Mouse (Mus musculus) stomach, postnatal 0 days (tissue): ENCODE measurements at regions not wholly inside any gene's neighbourhood (a gene's known extent, or its start where the extent isn't known, plus 50 kb on each side); places are given as distances from the start of the nearest gene placed in this dataset.

Source experiments
- ATAC-seq: fragments of 200-750 bp; cut with Nextera tagmentation; 2 replicates; pipeline ENCODE4 v1.8.0; 2017; ENCODE audit not compliant: low FRiP score, low TSS enrichment
- DNase-seq: peaks from one replicate; pipeline ENCODE4 v3.0.0-alpha.2; 2016; ENCODE audit warnings: low spot score
- H3K27ac ChIP-seq: fragments of 300-500 bp; sonication (generic); replicated peaks from 2 replicates; pipeline ENCODE4 v1.5.1; 2014; ENCODE audit warnings: mild to moderate bottlenecking, control low read depth
- H3K27me3 ChIP-seq: fragments of 300-500 bp; sonication (generic); 2 replicates; pipeline ENCODE4 v1.6.1; 2014; ENCODE audit warnings: low read length; ENCODE audit not compliant: control insufficient read depth, insufficient read depth
- H3K36me3 ChIP-seq: fragments of 300-500 bp; sonication (generic); 2 replicates; pipeline ENCODE4 v1.6.1; 2014; ENCODE audit warnings: low read length, mixed read lengths; ENCODE audit not compliant: control insufficient read depth, insufficient read depth
- H3K4me1 ChIP-seq: fragments of 300-500 bp; sonication (generic); replicated peaks from 2 replicates; pipeline ENCODE4 v1.6.1; 2014; ENCODE audit warnings: antibody characterized with exemption; ENCODE audit not compliant: control insufficient read depth, insufficient read depth
- H3K4me2 ChIP-seq: fragments of 300-500 bp; sonication (generic); replicated peaks from 2 replicates; pipeline ENCODE4 v1.6.1; 2014; ENCODE audit warnings: low read depth, mild to moderate bottlenecking, control low read depth, moderate library complexity
- H3K4me3 ChIP-seq: fragments of 300-500 bp; sonication (generic); 2 replicates; pipeline ENCODE4 v1.5.1; 2014; ENCODE audit warnings: low read depth, low read length, control low read depth
- H3K9ac ChIP-seq: fragments of 300-500 bp; sonication (generic); 2 replicates; pipeline ENCODE4 v1.6.1; 2014; ENCODE audit warnings: mild to moderate bottlenecking, low read length, control low read depth, mixed read lengths
- H3K9me3 ChIP-seq: fragments of 300-500 bp; sonication (generic); 2 replicates; pipeline ENCODE4 v1.6.1; 2016; ENCODE audit warnings: low read length; ENCODE audit not compliant: control insufficient read depth
- CTCF ChIP-seq: IDR thresholded peaks from 2 replicates; pipeline ENCODE4 v1.5.1; 2016; ENCODE audit warnings: antibody characterized with exemption, low read depth, mild to moderate bottlenecking, moderate library complexity
- EP300 ChIP-seq: optimal IDR thresholded peaks from 2 replicates; pipeline ENCODE3; 2016; ENCODE audit warnings: antibody characterized with exemption
- WGBS: fragments of 180-500 bp; shearing (Covaris S2); extraction: QIAGEN DNeasy Blood & Tissue Kit; methylation state at CpG from one replicate; pipeline ENCODE4 v1.1.7; 2014; 5-methylcytosine and 5-hydroxymethylcytosine counted together

- no peak for TF ChIP-seq CTCF
- TF ChIP-seq EP300: no peak
- 52% methylated on average over 4 of the region's 4 CpGs for WGBS
Measured at GRCm38 (mm10) chr7:71289702-71290101, 61.6 kb downstream of the Gm10295 start.

GRCm38 (mm10) chr7:71289266-71289665 is 62.0 kb downstream of the Gm10295 start:
- WGBS: 57% methylated on average over 5 of the region's 5 CpGs

More at GRCm38 (mm10) chr7:71289702-71290101, 61.6 kb downstream of the Gm10295 start:
- Histone ChIP-seq H3K4me1 (no peaks in the 10 kb centered on the region), H3K4me2 (no peak overlapping the region), H3K27me3 (no peaks in the 10 kb centered on the region), H3K4me3 (no peak overlapping the region), H3K9ac (no peak overlapping the region), H3K27ac (no peak overlapping the region), H3K36me3 (no peaks in the 10 kb centered on the region), H3K9me3 (no peaks in the 10 kb centered on the region)
- ATAC-seq: no peak
- DNase-seq: no peak

GRCm38 (mm10) chr7:71287441-71287840 is 63.8 kb downstream of the Gm10295 start:
- no peak overlapping the region for H3K9ac ChIP-seq
- no peaks in the 10 kb centered on the region for H3K9me3 ChIP-seq
- TF ChIP-seq CTCF (no peak), EP300 (no peak)
- H3K4me3 ChIP-seq: no peak overlapping the region
- H3K4me2 ChIP-seq: no peak overlapping the region
- H3K4me1 ChIP-seq: no peaks in the 10 kb centered on the region
- no peak overlapping the region for H3K27ac ChIP-seq
- ATAC-seq (no peak), DNase-seq (no peak)
- H3K36me3 ChIP-seq: no peaks in the 10 kb centered on the region
- WGBS: 81% methylated on average over 7 of the region's 7 CpGs
- no peaks in the 10 kb centered on the region for H3K27me3 ChIP-seq

More at GRCm38 (mm10) chr7:71289266-71289665, 62.0 kb downstream of the Gm10295 start:
- TF ChIP-seq CTCF: no peak
- TF ChIP-seq EP300: no peak
- Histone ChIP-seq H3K4me3 (no peak overlapping the region), H3K4me1 (no peaks in the 10 kb centered on the region), H3K4me2 (no peak overlapping the region), H3K9ac (no peak overlapping the region), H3K9me3 (no peaks in the 10 kb centered on the region), H3K27me3 (no peaks in the 10 kb centered on the region), H3K36me3 (no peaks in the 10 kb centered on the region), H3K27ac (no peak overlapping the region)
- no peak for ATAC-seq
- DNase-seq: no peak

- H3K9ac ChIP-seq: no peak overlapping the region
- DNase-seq (no peak), ATAC-seq (no peak)
- no peak overlapping the region for H3K27ac ChIP-seq
- no peaks in the 10 kb centered on the region for H3K36me3 ChIP-seq
- H3K4me1 ChIP-seq: no peaks in the 10 kb centered on the region
- no peak for TF ChIP-seq EP300
- TF ChIP-seq CTCF: no peak
- no peaks in the 10 kb centered on the region for H3K27me3 ChIP-seq
- H3K4me2 ChIP-seq: no peak overlapping the region
- H3K4me3 ChIP-seq: no peak overlapping the region
- H3K9me3 ChIP-seq: no peaks in the 10 kb centered on the region
Measured at GRCm38 (mm10) chr7:71284246-71284645, 67.0 kb downstream of the Gm10295 start.

GRCm38 (mm10) chr7:71283419-71283818 is 67.9 kb downstream of the Gm10295 start:
- 86% methylated on average over 3 of the region's 3 CpGs for WGBS
- Histone ChIP-seq H3K27me3 (no peaks in the 10 kb centered on the region), H3K9me3 (no peaks in the 10 kb centered on the region), H3K9ac (no peak overlapping the region), H3K4me1 (no peaks in the 10 kb centered on the region), H3K36me3 (no peaks in the 10 kb centered on the region), H3K27ac (no peak overlapping the region), H3K4me3 (no peak overlapping the region), H3K4me2 (no peak overlapping the region)
- ATAC-seq: no peak
- DNase-seq: no peak
- TF ChIP-seq CTCF (no peak), EP300 (no peak)

GRCm38 (mm10) chr7:71266101-71266500 is 85.2 kb downstream of the Gm10295 start:
- H3K27me3 ChIP-seq: no peaks in the 10 kb centered on the region
- TF ChIP-seq EP300: no peak
- TF ChIP-seq CTCF: no peak
- no peak overlapping the region for H3K27ac ChIP-seq
- H3K4me3 ChIP-seq: no peak overlapping the region
- 79% methylated on average over 8 of the region's 8 CpGs for WGBS
- no peak overlapping the region for H3K9ac ChIP-seq
- H3K36me3 ChIP-seq: no peaks in the 10 kb centered on the region
- DNase-seq (no peak), ATAC-seq (no peak)
- no peaks in the 10 kb centered on the region for H3K4me1 ChIP-seq
- H3K4me2 ChIP-seq: no peak overlapping the region
- H3K9me3 ChIP-seq: no peaks in the 10 kb centered on the region
